Mouse (Mus musculus) liver, embryonic 13.5 days (tissue): Measurements from ENCODE around the gene Cd83. TPM values are rescaled to one million over a fixed set of nuclear protein-coding genes. Genes with fewer than 3 reads are reported as not detected.

Experiments used
- ATAC-seq: fragments of 200-750 bp; cut with Nextera tagmentation; 2 replicates; pipeline ENCODE4 v1.8.0; 2017; ENCODE audit warnings: low read depth, mild to moderate bottlenecking, moderate number of reproducible peaks, moderate library complexity
- DNase-seq: peaks from one replicate; pipeline ENCODE4 v3.0.0; 2022
- H3K27ac ChIP-seq: fragments of 300-500 bp; sonication (generic); 2 replicates; pipeline ENCODE4 v1.5.1; 2015; ENCODE audit warnings: moderate library complexity, mild to moderate bottlenecking, inconsistent platforms
- H3K27me3 ChIP-seq: fragments of 300-500 bp; sonication (generic); 2 replicates; pipeline ENCODE4 v1.6.1; 2015; ENCODE audit warnings: mild to moderate bottlenecking, inconsistent platforms
- H3K36me3 ChIP-seq: fragments of 300-500 bp; sonication (generic); 2 replicates; pipeline ENCODE4 v1.6.1; 2015; ENCODE audit warnings: mild to moderate bottlenecking, inconsistent platforms
- H3K4me1 ChIP-seq: fragments of 300-500 bp; sonication (generic); replicated peaks from 2 replicates; pipeline ENCODE4 v1.6.1; 2015; ENCODE audit warnings: inconsistent platforms
- H3K4me2 ChIP-seq: fragments of 300-500 bp; sonication (generic); 2 replicates; pipeline ENCODE4 v1.6.1; 2015; ENCODE audit warnings: inconsistent platforms, mild to moderate bottlenecking, moderate library complexity
- H3K4me3 ChIP-seq: fragments of 300-500 bp; sonication (generic); replicated peaks from 2 replicates; pipeline ENCODE4 v1.5.1; 2015; ENCODE audit warnings: mild to moderate bottlenecking, inconsistent platforms
- H3K9ac ChIP-seq: fragments of 300-500 bp; sonication (generic); 2 replicates; pipeline ENCODE4 v1.6.1; 2015; ENCODE audit warnings: mild to moderate bottlenecking, inconsistent platforms
- H3K9me3 ChIP-seq: fragments of 300-500 bp; sonication (generic); replicated peaks from 2 replicates; pipeline ENCODE4 v1.6.1; 2016; ENCODE audit warnings: inconsistent platforms
- WGBS: fragments of 180-500 bp; shearing (Covaris S2); methylation state at CpG from one replicate; pipeline ENCODE4 v1.1.7; 2015; ENCODE audit not compliant: insufficient replicate concordance; 5-methylcytosine and 5-hydroxymethylcytosine counted together
- polyA plus RNA-seq: library from polyadenylated mRNA; unstranded; fragments of >200 nt; fragmentation: Nextera tagmentation; extraction: Ambion mirVana; gene quantifications from 2 replicates; pipeline ENCODE4 v1.2.1, GENCODE M21; 2015

Cd83 gene
- polyA plus RNA-seq, 1 experiment from 2014 or later, result 1.0 TPM

DNA sequence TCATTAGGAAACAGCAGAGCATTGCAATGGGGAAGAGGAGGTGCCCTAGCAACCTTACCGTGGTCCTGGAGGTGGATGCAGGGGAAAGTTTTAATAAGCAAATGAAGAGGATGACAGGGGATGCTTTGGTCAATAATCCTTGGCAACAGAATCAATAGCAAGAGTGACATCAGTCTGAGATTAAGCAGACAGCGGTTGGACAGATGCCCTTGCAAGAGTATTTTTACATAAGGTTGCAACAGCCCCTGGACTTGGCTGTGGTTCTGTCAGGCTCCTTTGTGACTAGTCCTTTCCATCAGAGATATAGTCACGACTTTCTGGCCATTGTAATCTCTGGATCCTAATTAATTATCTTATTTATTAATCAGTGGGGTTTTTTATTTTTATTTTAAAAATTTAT, 32.9 kb downstream of the Cd83 start:
- no peak overlapping the region for H3K4me2 ChIP-seq
- H3K9me3 ChIP-seq, result 0 out of 2 replicates have a peak, but pooled peaks cover 3% of the 10 kb centered on the region
- no peaks in the 10 kb centered on the region for H3K27me3 ChIP-seq
- no peak for ATAC-seq
- H3K36me3 ChIP-seq, result no peaks in the 10 kb centered on the region
- no peak overlapping the region for H3K4me3 ChIP-seq
- no peak overlapping the region for H3K27ac ChIP-seq
- DNase-seq, result no peak
- no peak overlapping the region for H3K9ac ChIP-seq
- no peaks in the 10 kb centered on the region for H3K4me1 ChIP-seq
- WGBS, result 55% methylated on average over 3 of the region's 3 CpGs

DNA sequence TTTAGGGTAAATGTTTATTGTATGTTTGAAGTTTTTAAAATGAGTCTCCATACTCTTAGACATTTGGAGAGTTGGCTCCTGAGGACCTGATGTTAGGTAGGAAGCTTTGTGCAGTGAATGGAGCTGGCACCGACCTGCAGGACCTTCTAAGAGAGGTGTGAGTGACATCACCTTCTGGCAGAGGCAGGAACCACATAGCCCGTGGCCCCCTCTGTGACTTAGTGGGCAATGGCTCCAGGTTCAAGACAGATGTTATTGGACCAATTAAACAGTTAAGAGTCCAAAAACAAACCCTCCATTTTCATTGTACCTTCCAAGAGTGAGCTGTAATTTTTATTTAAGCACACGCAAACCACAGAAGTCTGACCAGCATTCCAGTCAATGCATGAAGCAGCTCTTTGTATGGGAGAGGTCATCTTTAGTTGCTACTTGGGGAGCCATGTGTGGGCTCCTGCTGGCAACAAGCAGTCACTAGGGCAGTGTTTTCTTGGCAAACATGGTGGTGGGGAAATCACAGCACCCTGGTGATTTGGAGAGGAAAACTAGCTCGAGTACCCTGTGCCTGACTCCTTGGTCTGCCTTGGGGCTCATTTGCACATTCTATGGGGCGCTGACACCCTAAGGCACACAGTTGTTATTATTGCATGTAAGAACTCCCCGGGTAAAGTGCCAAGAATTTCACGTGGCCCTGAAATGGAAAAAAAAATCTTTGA, 33.9 kb downstream of the Cd83 start:
- Histone ChIP-seq H3K9me3 (0 out of 2 replicates have a peak, but pooled peaks cover 3% of the 10 kb centered on the region), H3K4me1 (no peaks in the 10 kb centered on the region), H3K4me2 (no peak overlapping the region), H3K36me3 (no peaks in the 10 kb centered on the region), H3K27me3 (no peaks in the 10 kb centered on the region), H3K27ac (no peak overlapping the region), H3K4me3 (no peak overlapping the region), H3K9ac (no peak overlapping the region)
- DNase-seq (no peak), ATAC-seq (no peak)
- WGBS, result 55% methylated on average over 7 of the region's 7 CpGs

DNA sequence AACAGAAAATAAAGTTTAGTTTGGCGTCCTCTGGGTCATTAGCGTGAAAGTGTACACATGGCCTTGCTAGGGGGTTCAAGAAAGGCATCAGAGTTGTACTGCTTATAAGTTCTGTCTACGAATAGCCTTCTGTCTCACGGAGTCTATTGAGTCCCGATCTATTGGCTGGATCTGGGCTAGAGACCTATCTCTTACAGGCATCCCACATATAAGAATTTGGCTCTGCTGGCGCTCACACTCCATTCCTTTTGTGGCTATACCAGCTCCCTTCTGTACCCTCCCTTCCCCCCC, 34.4 kb downstream of the Cd83 start:
- Histone ChIP-seq H3K4me3 (no peak overlapping the region), H3K4me2 (no peak overlapping the region), H3K27ac (no peak overlapping the region), H3K4me1 (no peaks in the 10 kb centered on the region), H3K27me3 (no peaks in the 10 kb centered on the region), H3K9me3 (0 out of 2 replicates have a peak, but pooled peaks cover 3% of the 10 kb centered on the region), H3K36me3 (no peaks in the 10 kb centered on the region), H3K9ac (no peak overlapping the region)
- WGBS, result 53% methylated on average over 6 of the region's 6 CpGs
- no peak for ATAC-seq
- DNase-seq, result no peak

DNA sequence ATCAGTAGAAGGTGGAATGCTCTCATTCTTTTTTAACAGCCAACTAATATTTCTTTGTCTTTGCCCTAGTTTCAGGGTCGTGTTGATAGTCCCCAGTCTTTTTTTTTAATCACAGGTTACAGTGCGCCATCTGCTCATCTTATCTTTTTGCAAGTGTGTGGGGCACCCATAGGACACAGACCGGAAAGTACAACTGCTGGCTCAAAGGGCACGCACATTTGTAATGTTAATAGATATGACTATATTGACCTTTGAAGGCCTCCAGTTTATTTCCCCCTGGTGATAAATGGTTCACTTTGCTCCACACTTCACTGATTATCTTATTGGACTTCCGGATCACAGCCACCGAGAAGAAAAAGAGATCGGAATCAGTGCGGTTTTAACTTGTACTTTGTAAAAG, 35.5 kb downstream of the Cd83 start:
- H3K36me3 ChIP-seq, result no peaks in the 10 kb centered on the region
- H3K27ac ChIP-seq, result no peak overlapping the region
- DNase-seq (no peak), ATAC-seq (no peak)
- no peak overlapping the region for H3K4me2 ChIP-seq
- H3K27me3 ChIP-seq, result no peaks in the 10 kb centered on the region
- H3K9me3 ChIP-seq, result 0 out of 2 replicates have a peak, but pooled peaks cover 3% of the 10 kb centered on the region
- no peaks in the 10 kb centered on the region for H3K4me1 ChIP-seq
- 67% methylated on average over 8 of the region's 8 CpGs for WGBS
- no peak overlapping the region for H3K4me3 ChIP-seq
- H3K9ac ChIP-seq, result no peak overlapping the region

DNA sequence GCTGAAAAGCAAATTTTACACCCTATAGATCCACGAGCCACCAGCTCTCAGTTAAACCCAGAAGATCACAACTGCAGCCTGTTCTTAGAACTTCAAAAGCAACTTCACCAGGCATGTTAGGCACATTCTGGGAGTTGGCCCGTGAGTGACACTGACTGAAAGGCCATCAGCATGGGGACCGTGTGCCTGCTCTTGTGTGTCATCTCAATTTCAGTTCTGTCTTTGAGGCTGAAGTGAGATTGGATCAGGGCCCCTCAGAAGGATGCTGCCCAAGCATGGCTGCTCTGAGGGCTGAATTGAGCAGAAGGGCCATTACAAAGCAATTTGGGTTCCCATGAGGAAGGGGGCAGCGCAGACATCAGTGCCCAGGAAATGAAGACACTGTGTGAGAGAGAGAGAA, 37.7 kb downstream of the Cd83 start:
- Histone ChIP-seq H3K27me3 (no peaks in the 10 kb centered on the region), H3K4me3 (no peak overlapping the region), H3K9ac (no peak overlapping the region), H3K4me2 (no peak overlapping the region), H3K36me3 (no peaks in the 10 kb centered on the region), H3K27ac (no peak overlapping the region), H3K9me3 (no peaks in the 10 kb centered on the region), H3K4me1 (no peaks in the 10 kb centered on the region)
- DNase-seq (no peak), ATAC-seq (no peak)
- 64% methylated on average over 4 of the region's 4 CpGs for WGBS

DNA sequence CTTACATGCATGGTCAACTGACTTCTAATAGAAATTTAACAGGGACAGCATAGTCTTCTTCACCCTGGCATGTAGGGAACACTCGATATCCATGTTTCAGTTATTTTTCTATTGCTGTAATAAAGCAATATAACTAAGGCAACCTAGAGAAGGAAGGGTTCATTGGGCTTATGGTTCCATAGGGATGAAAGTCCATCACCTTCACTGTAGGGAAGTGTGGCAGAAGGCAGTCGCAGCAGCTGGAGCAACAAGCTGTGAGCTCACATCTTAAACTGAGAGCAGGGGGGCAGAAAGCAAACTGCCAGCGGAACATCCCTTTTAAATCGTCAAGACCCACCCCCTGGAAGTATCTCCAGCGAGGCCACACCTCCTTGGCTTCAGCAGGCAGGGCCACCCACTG, 44.1 kb downstream of the Cd83 start:
- H3K9me3 ChIP-seq, result no peaks in the 10 kb centered on the region
- 44% methylated on average over 5 of the region's 5 CpGs for WGBS
- H3K4me1 ChIP-seq, result no peaks in the 10 kb centered on the region
- H3K4me3 ChIP-seq, result no peak overlapping the region
- no peaks in the 10 kb centered on the region for H3K27me3 ChIP-seq
- H3K4me2 ChIP-seq, result no peak overlapping the region
- no peak overlapping the region for H3K9ac ChIP-seq
- no peak overlapping the region for H3K27ac ChIP-seq
- no peaks in the 10 kb centered on the region for H3K36me3 ChIP-seq
- ATAC-seq (no peak), DNase-seq (no peak)

DNA sequence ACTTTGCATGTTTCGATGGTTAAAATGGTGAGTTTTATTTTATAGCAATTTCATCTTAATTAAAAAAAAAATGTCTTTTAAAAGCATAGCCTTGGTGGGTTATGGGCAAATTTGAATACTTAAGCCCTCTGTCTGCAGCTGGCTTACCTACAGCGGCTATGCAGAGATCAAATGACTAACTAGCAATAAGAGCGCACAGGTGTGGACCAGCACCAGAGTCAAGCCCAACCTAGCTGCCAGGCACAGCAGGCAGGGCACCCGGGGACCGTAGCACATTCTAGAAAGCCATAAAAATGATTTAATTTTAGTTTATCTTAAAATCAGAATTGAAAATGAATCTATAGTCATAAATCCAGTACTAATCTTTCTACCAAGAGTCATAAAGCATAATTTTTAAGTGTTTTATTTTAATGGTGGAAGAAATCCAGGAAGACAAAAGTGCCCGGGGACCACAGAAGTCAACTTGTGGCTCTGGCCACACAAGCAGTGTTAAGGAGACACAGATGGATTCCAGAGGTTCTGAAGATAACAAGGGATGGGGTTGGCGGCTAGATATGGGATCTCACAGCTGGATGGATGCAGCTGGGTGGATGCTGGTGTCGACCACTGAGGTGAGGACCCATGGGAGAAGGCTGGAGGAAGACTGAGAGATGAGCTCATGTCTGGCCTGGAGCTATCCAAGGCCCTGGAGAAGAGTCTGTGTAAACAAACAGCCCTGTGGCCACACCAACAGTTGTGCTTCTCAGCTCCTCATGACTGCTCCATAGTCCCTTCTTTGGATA, 46.5 kb downstream of the Cd83 start:
- Histone ChIP-seq H3K36me3 (no peaks in the 10 kb centered on the region), H3K9ac (no peak overlapping the region), H3K4me2 (no peak overlapping the region), H3K4me1 (no peaks in the 10 kb centered on the region), H3K27ac (no peak overlapping the region), H3K4me3 (no peak overlapping the region), H3K27me3 (no peaks in the 10 kb centered on the region), H3K9me3 (no peaks in the 10 kb centered on the region)
- no peak for DNase-seq
- ATAC-seq, result no peak
- 66% methylated on average over 8 of the region's 8 CpGs for WGBS

DNA sequence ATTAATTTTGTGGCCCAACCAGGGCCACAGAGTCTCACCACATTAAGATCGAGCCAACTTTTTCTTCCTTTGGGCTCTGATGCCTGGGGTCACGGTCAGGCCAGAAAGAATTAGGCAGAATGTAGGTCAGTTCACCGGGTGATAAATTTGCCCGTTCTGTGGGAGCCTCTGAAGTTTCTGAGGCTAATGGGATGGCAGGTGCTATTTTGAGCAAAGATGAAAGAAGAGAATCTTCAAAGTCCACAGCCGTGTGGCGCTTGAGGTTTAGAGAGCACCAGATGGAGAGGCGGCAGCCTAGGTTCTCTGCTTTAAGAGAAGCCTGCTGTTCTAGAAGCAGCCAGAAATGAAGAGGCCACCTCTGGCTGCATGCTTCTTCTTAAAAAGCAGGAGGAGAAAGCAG, 48.2 kb downstream of the Cd83 start:
- 61% methylated on average over 7 of the region's 7 CpGs for WGBS
- DNase-seq, result no peak
- Histone ChIP-seq H3K9me3 (no peaks in the 10 kb centered on the region), H3K27ac (no peak overlapping the region), H3K36me3 (no peaks in the 10 kb centered on the region), H3K27me3 (no peaks in the 10 kb centered on the region), H3K4me3 (no peak overlapping the region), H3K4me2 (no peak overlapping the region), H3K4me1 (no peaks in the 10 kb centered on the region), H3K9ac (no peak overlapping the region)
- ATAC-seq, result no peak

DNA sequence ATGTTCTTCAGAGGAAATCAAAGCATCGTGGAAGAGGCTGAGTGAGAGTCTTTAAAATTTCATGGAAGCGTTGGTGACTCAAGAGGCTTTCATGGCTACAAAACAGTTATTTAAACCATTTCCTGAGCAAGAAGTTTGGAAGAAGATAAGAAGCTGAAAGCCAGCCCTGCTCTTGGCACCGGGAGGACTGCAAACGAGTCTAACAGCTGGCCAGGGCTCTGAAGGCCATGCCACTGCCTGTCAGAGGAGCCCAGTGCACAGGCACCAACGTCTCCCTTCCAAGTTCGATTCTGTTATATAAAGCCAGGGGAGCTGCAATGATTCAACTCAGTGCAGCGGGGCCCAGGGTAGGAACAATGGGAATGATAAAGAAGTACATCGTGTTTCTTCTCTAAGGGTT, 51.8 kb downstream of the Cd83 start:
- H3K9me3 ChIP-seq, result no peaks in the 10 kb centered on the region
- no peak overlapping the region for H3K9ac ChIP-seq
- H3K27ac ChIP-seq, result no peak overlapping the region
- ATAC-seq, result no peak
- H3K4me2 ChIP-seq, result no peak overlapping the region
- DNase-seq, result no peak
- no peaks in the 10 kb centered on the region for H3K4me1 ChIP-seq
- H3K4me3 ChIP-seq, result no peak overlapping the region
- no peaks in the 10 kb centered on the region for H3K36me3 ChIP-seq
- no peaks in the 10 kb centered on the region for H3K27me3 ChIP-seq
- WGBS, result 31% methylated on average over 8 of the region's 8 CpGs

DNA sequence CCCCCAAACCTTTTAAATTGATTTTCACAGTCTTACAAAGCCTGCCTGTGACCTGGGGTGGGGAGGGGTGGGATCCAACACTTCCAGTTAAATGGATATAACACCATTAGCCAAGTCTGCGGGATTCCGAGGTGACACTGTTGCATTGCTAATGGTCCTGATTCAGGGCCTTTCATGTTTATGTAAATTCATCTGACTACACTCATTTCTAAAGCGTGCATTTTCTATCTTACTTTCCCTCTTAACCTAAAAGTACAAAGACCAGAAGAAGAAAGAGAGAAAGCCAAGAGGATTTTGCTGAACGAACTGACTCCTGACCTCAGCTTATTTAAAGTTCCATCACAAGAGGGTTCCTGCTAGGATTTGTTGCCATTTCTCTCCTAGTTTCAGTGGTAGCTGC, 53.2 kb downstream of the Cd83 start:
- Histone ChIP-seq H3K4me3 (no peak overlapping the region), H3K9ac (no peak overlapping the region), H3K4me1 (no peaks in the 10 kb centered on the region), H3K9me3 (no peaks in the 10 kb centered on the region), H3K27ac (no peak overlapping the region), H3K27me3 (no peaks in the 10 kb centered on the region), H3K4me2 (no peak overlapping the region), H3K36me3 (no peaks in the 10 kb centered on the region)
- 58% methylated on average over 4 of the region's 4 CpGs for WGBS
- DNase-seq, result no peak
- no peak for ATAC-seq

DNA sequence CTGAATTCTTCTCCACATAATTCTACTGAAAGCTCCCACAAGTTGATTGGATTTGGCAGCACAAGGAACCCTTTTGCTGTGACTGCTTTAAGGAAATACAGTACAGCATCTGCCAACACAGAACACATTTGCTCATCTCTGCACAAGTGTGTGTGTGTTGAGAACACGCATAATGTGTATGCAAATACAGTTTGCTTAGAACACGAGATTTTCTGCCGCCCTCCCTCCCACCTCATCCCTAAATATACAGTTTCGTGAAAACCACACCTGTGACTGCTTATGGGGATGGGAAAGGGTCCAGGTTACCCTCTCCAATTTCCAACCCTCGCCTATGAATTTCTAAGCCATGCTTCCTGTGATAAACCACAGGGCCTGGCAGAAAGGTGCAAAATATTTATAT, 60.6 kb downstream of the Cd83 start:
- H3K36me3 ChIP-seq, result no peaks in the 10 kb centered on the region
- H3K27me3 ChIP-seq, result no peaks in the 10 kb centered on the region
- H3K9me3 ChIP-seq, result no peaks in the 10 kb centered on the region
- H3K9ac ChIP-seq, result no peak overlapping the region
- DNase-seq (no peak), ATAC-seq (no peak)
- H3K4me1 ChIP-seq, result no peaks in the 10 kb centered on the region
- WGBS, result 61% methylated on average over 5 of the region's 5 CpGs
- no peak overlapping the region for H3K4me2 ChIP-seq
- no peak overlapping the region for H3K4me3 ChIP-seq
- no peak overlapping the region for H3K27ac ChIP-seq

DNA sequence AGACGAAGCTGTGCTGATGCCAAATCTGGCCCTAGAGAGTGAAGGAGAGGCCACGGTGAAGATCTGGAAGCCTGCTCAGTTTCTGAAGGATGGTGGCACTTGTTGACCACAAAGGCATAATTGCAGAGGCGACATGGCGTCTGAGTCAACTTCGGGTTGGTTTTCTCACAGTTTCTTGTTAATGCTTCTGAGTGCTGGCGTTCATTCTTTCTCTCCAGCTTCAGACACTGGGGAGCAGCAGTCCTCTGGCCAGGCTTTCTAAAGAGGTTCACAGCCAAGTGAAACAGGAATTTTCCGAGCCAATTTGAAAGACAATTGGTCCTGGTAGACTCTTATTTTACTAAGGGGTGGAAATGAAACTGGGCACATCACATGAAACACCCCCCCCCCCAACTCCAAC, 62.6 kb downstream of the Cd83 start:
- 69% methylated on average over 7 of the region's 7 CpGs for WGBS
- ATAC-seq, result no peak
- Histone ChIP-seq H3K36me3 (no peaks in the 10 kb centered on the region), H3K4me3 (no peak overlapping the region), H3K4me1 (no peaks in the 10 kb centered on the region), H3K4me2 (no peak overlapping the region), H3K9ac (no peak overlapping the region), H3K27ac (no peak overlapping the region), H3K27me3 (no peaks in the 10 kb centered on the region), H3K9me3 (no peaks in the 10 kb centered on the region)
- no peak for DNase-seq
